Mouse (Mus musculus): ENCODE data around the gene Rbfox3. TPM values are rescaled to one million over a fixed set of nuclear protein-coding genes. Genes with fewer than 3 reads are reported as not detected.
A peak's percentile ranks its signal among the peaks of the same experiment; 100 is the strongest.

Rbfox3 gene
- polyA plus RNA-seq, 1 experiment from 2014 or later, result 1.2 TPM

DNA sequence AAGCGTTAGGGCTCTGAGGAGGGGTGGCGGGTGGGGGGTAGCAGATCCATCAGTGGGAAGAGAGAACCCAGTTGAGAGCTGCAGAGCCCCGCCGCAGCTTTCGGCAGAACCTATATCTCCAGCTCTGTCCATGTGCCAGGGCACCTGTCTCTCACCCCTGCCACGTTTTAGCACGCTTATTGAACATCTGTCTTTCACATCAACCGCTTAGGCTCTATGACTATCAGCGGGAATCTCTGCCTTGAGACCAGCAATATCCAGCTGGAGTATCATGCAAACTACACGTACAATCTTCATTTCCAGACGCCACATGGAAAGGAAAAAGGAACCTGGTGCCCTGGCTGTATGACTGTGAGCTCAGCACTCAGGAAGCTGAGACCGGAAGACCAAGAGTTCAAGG lies 182.6 kb downstream of the Rbfox3 start:
- H3K4me2 ChIP-seq (replicated peaks; ENCODE audit: low read depth), result no peak overlapping the region
- no peak overlapping the region for H3K9ac ChIP-seq (ENCODE audit: low read depth, low read length)
- WGBS, result 71% methylated on average over 12 of the region's 12 CpGs
- TF ChIP-seq CTCF (IDR thresholded peaks at IDR 0.05; ENCODE audit: low read depth), result no peak
- H3K27me3 ChIP-seq (replicated peaks; ENCODE audit: control insufficient read depth, insufficient read depth, low read length), result no peaks in the 10 kb centered on the region
- no peaks in the 10 kb centered on the region for H3K9me3 ChIP-seq (ENCODE audit: control insufficient read depth)
- no peak for ATAC-seq
- H3K27ac ChIP-seq (ENCODE audit: low read depth, low read length), result 0 out of 2 replicates have a peak overlapping the region, but pooled peaks have one; percentile 41
- H3K4me1 ChIP-seq (replicated peaks; ENCODE audit: control insufficient read depth, insufficient read depth, low read length), result no peaks in the 10 kb centered on the region; the same call in 1 of the 2 replicates
- H3K4me3 ChIP-seq (ENCODE audit: low read depth, low read length), result no peak overlapping the region
- no peaks in the 10 kb centered on the region for H3K36me3 ChIP-seq (ENCODE audit: control insufficient read depth, insufficient read depth)

DNA sequence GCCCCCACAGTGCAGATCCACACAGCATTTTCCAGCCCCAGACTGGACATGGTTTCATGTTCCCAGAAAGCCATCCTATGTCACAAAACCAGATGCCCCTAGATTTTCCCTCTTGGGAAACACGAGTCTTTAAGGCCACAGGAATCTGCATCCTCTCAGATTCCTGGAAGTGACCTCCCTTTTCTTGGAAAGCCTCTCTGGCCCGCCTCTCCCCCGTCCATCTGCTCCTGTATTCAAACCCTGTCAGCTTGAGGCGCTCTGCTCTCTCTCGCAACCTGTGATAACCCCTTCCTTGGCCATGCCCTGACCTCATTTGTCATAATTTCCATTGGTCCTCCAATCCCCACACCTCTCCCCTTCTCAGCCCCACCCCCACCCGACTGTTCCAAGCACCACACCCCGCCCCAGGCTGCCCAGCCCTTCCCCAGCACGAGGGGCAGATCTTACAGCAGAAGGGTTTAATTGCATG lies 183.3 kb downstream of the Rbfox3 start:
- no peak for TF ChIP-seq CTCF (IDR thresholded peaks at IDR 0.05; ENCODE audit: low read depth)
- H3K4me3 ChIP-seq (ENCODE audit: low read depth, low read length), result no peak overlapping the region
- no peaks in the 10 kb centered on the region; the same call in 1 of the 2 replicates for H3K4me1 ChIP-seq (replicated peaks; ENCODE audit: control insufficient read depth, insufficient read depth, low read length)
- H3K9me3 ChIP-seq (ENCODE audit: control insufficient read depth), result no peaks in the 10 kb centered on the region
- no peaks in the 10 kb centered on the region for H3K36me3 ChIP-seq (ENCODE audit: control insufficient read depth, insufficient read depth)
- no peak overlapping the region for H3K9ac ChIP-seq (ENCODE audit: low read depth, low read length)
- H3K4me2 ChIP-seq (replicated peaks; ENCODE audit: low read depth), result no peak overlapping the region
- no peak overlapping the region for H3K27ac ChIP-seq (ENCODE audit: low read depth, low read length)
- WGBS, result 17% methylated on average over 8 of the region's 8 CpGs
- peak; percentile 34; the same call in 1 of the 2 replicates for ATAC-seq
- no peaks in the 10 kb centered on the region; the same call in 1 of the 2 replicates for H3K27me3 ChIP-seq (replicated peaks; ENCODE audit: control insufficient read depth, insufficient read depth, low read length)

DNA sequence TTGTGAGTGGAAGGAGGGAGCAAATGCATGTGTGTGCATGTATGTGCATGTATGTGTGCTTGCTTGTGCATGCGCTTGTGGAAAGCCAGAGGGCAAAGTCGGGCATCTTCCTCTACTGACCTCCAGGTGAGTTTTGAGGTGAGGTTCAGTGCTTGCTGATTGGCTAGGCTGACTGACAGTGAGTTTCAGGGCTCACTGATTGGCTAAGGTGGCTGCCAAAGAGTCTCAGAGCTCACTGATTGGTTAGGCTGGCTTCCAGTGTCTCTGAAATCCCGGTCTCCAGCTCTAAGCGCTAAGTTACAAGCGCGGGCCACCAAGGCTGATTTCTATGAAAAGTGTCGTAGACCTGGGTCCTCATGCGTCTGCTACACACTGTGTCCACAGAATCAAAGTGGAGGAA lies 185.0 kb downstream of the Rbfox3 start:
- Histone ChIP-seq H3K9ac (ENCODE audit: low read depth, low read length) (no peak overlapping the region), H3K27ac (ENCODE audit: low read depth, low read length) (no peak overlapping the region), H3K36me3 (ENCODE audit: control insufficient read depth, insufficient read depth) (no peaks in the 10 kb centered on the region), H3K27me3 (replicated peaks; ENCODE audit: control insufficient read depth, insufficient read depth, low read length) (no peaks in the 10 kb centered on the region; the same call in 1 of the 2 replicates), H3K4me2 (replicated peaks; ENCODE audit: low read depth) (no peak overlapping the region), H3K9me3 (ENCODE audit: control insufficient read depth) (no peaks in the 10 kb centered on the region), H3K4me3 (ENCODE audit: low read depth, low read length) (no peak overlapping the region), H3K4me1 (replicated peaks; ENCODE audit: control insufficient read depth, insufficient read depth, low read length) (no peaks in the 10 kb centered on the region; the same call in 1 of the 2 replicates)
- no peak for ATAC-seq
- 80% methylated on average over 8 of the region's 8 CpGs for WGBS
- no peak for TF ChIP-seq CTCF (IDR thresholded peaks at IDR 0.05; ENCODE audit: low read depth)

DNA sequence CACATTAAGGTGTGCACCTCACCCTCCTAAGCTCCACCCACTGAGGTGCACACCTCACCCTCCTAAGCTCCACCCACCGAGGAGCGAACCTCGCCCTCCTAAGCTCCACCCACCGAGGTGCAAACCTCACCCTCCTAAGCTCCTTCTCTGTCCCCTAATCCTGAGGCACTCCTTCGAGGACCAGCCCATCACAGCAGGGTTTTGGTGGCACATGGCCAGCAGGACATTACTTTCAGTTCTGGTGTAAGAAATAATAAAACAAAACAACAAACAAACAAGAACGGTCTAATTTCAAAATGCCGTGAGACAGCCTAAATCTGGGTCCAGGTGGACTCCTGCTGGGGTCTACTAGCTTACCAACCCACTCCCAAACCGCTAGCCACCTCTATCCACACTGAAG lies 187.0 kb downstream of the Rbfox3 start:
- no peak for TF ChIP-seq CTCF (IDR thresholded peaks at IDR 0.05; ENCODE audit: low read depth)
- H3K27ac ChIP-seq (ENCODE audit: low read depth, low read length), result no peak overlapping the region
- no peaks in the 10 kb centered on the region; the same call in 1 of the 2 replicates for H3K27me3 ChIP-seq (replicated peaks; ENCODE audit: control insufficient read depth, insufficient read depth, low read length)
- no peak overlapping the region for H3K4me3 ChIP-seq (ENCODE audit: low read depth, low read length)
- H3K4me1 ChIP-seq (replicated peaks; ENCODE audit: control insufficient read depth, insufficient read depth, low read length), result no peaks in the 10 kb centered on the region; the same call in 1 of the 2 replicates
- no peak overlapping the region for H3K9ac ChIP-seq (ENCODE audit: low read depth, low read length)
- no peaks in the 10 kb centered on the region for H3K9me3 ChIP-seq (ENCODE audit: control insufficient read depth)
- 56% methylated on average over 8 of the region's 8 CpGs for WGBS
- H3K4me2 ChIP-seq (replicated peaks; ENCODE audit: low read depth), result no peak overlapping the region
- no peak for ATAC-seq
- H3K36me3 ChIP-seq (ENCODE audit: control insufficient read depth, insufficient read depth), result no peaks in the 10 kb centered on the region

DNA sequence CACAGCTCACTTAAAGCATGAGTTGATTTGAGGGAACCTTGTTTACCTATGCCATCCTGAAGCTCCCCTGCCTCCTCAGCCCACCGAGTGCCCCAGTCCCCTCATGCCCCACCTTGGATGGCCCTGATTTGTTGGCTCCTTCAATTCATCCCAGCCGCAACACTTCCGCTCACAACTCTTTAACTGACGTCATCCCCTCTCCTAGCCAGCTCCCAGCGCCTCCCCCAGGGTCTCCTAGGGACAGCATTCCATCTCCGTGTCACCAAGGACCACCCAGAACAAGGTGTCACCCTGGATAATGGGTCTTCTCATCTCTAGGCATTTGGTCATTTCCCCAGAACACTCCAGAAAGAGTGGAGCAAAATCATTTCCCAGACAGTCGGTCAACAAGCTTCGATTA lies 188.2 kb downstream of the Rbfox3 start:
- Histone ChIP-seq H3K27me3 (replicated peaks; ENCODE audit: control insufficient read depth, insufficient read depth, low read length) (no peaks in the 10 kb centered on the region; the same call in 1 of the 2 replicates), H3K4me1 (replicated peaks; ENCODE audit: control insufficient read depth, insufficient read depth, low read length) (no peaks in the 10 kb centered on the region; the same call in 1 of the 2 replicates), H3K4me2 (replicated peaks; ENCODE audit: low read depth) (no peak overlapping the region), H3K9me3 (ENCODE audit: control insufficient read depth) (no peaks in the 10 kb centered on the region), H3K9ac (ENCODE audit: low read depth, low read length) (no peak overlapping the region), H3K4me3 (ENCODE audit: low read depth, low read length) (no peak overlapping the region), H3K36me3 (ENCODE audit: control insufficient read depth, insufficient read depth) (no peaks in the 10 kb centered on the region), H3K27ac (ENCODE audit: low read depth, low read length) (no peak overlapping the region)
- ATAC-seq, result no peak
- 61% methylated on average over 8 of the region's 8 CpGs for WGBS
- TF ChIP-seq CTCF (IDR thresholded peaks at IDR 0.05; ENCODE audit: low read depth), result no peak

DNA sequence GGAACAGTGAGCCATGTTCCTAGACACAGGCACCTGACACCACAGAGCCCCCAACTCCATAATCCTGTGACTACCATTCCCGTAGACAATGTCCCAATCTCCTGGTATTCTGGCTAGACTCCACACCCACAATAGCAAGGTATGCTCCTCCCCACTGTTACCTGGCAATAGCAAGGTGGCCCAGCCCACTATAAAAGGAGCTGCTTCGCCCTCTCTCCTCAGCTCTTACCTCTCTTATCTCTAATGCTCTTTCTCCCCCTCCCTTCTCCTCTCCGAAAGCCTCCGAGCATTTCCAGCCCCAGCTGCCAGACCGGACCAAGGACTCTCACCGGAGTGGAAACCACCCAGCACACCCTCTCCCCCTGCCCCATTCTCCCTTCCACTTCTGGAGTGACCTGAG lies 189.5 kb downstream of the Rbfox3 start:
- WGBS, result 23% methylated on average over 6 of the region's 6 CpGs
- ATAC-seq, result no peak
- H3K27ac ChIP-seq (ENCODE audit: low read depth, low read length), result no peak overlapping the region

More for the DNA sequence above, 189.5 kb downstream of the Rbfox3 start:
- Histone ChIP-seq H3K4me1 (replicated peaks; ENCODE audit: control insufficient read depth, insufficient read depth, low read length) (no peaks in the 10 kb centered on the region; the same call in 1 of the 2 replicates), H3K27me3 (replicated peaks; ENCODE audit: control insufficient read depth, insufficient read depth, low read length) (no peaks in the 10 kb centered on the region; the same call in 1 of the 2 replicates), H3K9ac (ENCODE audit: low read depth, low read length) (no peak overlapping the region), H3K4me2 (replicated peaks; ENCODE audit: low read depth) (no peak overlapping the region), H3K9me3 (ENCODE audit: control insufficient read depth) (no peaks in the 10 kb centered on the region), H3K4me3 (ENCODE audit: low read depth, low read length) (no peak overlapping the region), H3K36me3 (ENCODE audit: control insufficient read depth, insufficient read depth) (no peaks in the 10 kb centered on the region)
- no peak for TF ChIP-seq CTCF (IDR thresholded peaks at IDR 0.05; ENCODE audit: low read depth)

All from intestine, postnatal 0 days (tissue).